Mouse (Mus musculus) cerebellum, adult 18-20 months (tissue): Measurements from ENCODE around the gene Hist2h3c2.
A peak's percentile ranks its signal among the peaks of the same experiment; 100 is the strongest.
"Not testable (repeated sequence)": the region's sequence is repeated elsewhere in the genome, so short reads cannot be mapped to it uniquely, and the experiment has no call there.

Experiments used
- DNase-seq, 2 experiments: peaks; one replicate each; pipeline ENCODE4 v3.0.0; 2021

Hist2h3c2 gene

DNA sequence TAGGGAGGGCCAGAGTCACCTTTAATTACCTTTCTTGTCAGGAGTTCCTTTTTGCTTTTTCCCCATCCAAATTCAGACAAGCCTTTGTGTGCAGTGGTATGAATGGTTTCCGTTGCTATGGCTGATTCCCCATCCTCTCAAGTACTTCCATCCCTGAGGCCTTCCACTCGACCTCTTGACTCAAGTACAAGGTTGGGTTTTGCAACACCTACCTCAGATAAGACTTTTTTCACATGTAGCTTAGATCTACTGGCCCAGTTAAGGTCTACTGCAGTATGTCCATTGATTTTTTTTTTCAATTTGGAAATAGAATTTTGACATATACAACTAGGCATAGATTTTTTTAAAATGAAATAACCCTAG is 7.2 kb downstream of the Hist2h3c2 start:
- DNase-seq = no peak

DNA sequence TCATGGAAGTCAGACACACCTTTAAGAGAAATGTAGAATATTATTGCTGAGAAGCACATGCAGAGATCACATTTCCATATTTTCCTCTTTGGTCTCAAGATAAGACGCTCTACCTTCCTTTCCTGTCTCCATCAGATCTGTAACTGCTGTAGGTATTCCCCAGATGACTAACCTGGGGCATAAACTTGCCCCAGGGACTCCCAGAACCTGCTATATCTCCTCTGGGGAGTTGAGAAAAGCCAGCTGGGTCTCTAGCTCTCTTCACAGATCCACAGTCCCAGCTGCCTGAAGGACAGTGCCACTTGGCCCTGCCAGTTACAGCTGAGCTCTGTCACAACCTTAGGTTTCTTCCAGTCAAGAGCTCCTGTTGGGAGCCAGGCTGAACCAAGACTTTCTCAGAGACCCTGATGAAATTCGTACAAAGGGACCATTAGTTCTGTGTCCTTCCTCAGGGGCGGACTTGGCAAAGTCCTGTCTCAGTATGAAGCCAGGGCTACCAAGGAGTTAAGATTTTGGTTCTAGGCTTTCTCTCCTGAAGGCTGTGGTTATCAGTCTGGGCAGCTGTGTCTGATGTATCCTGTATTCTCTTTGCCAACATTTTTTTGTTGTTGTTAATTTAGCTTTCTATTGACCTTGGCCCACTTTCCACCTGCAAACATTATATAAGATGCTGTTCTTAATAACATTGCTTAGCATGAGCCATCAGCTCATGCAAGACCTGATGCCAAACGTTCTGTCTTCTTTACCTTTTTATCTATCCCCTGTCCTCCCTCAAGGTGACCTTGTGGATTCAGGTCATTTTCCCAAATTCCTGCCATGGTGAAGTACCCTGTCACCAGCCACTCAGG is 7.8 kb downstream of the Hist2h3c2 start:
- no peak for DNase-seq

- no peak for DNase-seq
Observed at GRCm38 (mm10) chr3:96230404-96230803, 8.5 kb downstream of the Hist2h3c2 start.

DNA sequence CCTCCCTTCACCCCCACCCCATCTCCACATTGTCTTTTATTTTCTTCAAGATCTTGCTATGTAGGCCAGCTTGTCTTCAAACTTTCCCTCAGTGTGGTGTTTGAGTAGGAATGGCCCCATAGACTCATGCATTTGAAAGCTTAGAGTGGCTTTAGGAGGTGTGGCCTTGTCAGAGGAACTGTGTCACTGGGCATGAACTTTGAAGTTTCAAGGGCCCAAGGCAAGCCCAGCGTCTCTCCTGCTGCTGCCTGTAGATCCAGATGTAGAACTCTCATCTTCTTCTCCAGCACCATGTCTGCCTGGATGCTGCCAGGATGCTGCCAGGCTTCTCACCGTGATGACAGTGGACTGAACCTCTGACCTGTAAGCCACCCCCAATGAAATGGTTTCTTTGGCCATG is 10.1 kb downstream of the Hist2h3c2 start:
- DNase-seq = no peak

- no peak for DNase-seq
Observed at GRCm38 (mm10) chr3:96226695-96227648, 12.0 kb downstream of the Hist2h3c2 start.

GRCm38 (mm10) chr3:96225421-96225820 is 13.5 kb downstream of the Hist2h3c2 start:
- no peak for DNase-seq

DNA sequence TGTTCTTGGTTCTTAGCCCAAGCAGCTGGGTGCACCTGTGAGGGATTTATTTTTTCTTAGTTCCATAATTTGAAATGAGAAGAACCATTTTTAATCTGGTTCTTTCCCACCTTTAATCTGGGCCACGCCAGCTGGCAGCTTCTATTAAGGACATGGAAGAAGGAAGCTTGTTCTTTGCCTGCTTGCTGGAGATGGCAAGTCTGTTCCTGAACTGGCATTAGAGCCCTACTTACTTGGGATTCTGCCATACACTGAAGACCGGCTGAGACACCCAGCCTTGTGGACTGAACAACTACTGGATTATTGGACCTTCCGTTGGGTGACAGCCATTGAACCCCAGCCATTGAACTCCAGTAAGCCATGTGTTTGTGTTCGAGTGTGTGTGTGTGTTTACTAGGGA is 16.2 kb downstream of the Hist2h3c2 start:
- DNase-seq = peak in 1 of 2 experiments; percentile 23

DNA sequence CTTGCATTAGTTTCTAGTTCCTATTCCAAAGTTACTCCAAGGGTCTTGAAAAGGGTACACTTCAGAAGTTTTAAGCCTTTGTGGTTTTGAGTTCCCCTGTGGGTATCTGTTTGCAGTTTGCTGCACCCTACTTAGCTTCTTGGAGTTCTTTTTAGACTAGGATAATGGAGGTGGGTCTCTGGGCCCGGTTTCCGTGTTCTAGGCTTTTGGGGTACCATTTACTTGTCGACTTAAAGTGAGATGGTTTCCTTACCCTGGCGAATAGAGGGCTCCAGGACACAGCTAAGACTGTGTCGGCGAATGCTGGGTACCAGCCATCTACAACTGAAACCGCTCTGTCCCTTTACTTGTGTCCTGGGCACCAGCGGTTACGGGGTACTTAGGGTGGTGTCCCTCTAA is 17.3 kb downstream of the Hist2h3c2 start:
- DNase-seq = peak in 1 of 2 experiments; percentile 39

DNA sequence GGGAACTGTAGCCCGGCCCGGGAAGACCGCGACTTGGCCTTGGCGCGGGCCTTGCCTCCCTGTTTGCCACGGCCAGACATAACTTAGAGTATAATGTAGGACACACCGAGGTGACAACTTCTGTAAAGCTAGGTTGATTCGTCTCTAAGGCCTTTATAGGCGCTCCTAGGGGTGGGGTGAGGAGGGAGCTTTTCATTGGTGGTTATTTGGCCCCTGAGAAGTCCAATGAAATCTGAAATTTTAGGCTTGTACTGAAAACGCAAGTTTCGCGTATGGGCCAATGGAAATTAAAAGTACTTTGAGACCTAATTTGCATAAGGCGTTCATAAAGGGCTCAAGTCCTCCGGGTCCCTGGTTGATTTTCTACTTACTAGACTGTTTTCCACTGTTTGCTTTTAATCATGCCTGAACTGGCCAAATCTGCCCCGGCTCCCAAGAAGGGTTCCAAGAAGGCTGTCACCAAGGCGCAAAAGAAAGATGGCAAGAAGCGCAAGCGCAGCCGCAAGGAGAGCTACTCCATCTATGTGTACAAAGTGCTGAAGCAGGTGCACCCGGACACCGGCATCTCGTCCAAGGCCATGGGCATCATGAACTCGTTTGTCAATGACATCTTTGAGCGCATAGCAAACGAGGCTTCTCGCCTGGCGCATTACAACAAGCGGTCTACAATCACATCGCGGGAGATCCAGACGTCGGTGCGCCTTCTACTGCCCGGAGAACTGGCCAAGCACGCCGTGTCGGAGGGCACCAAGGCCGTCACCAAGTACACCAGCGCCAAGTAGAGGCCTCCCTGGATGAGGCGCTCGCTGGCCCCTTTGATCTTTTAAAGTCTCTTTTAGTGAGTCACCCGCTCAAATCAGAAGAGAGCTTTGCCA is 17.9 kb downstream of the Hist2h3c2 start, which contains the start of the genes Hist2h2ac and Hist2h2be:
Hist2h2ac (minus strand) TSS at position 116 of the 875 bp plus-strand sequence.
Hist2h2be (plus strand) TSS at position 355 of the 875 bp plus-strand sequence.
- DNase-seq = peak; percentile 86 to 88

- not testable (repeated sequence) for DNase-seq
Observed at GRCm38 (mm10) chr3:96220131-96220764, 18.7 kb downstream of the Hist2h3c2 start.

DNA sequence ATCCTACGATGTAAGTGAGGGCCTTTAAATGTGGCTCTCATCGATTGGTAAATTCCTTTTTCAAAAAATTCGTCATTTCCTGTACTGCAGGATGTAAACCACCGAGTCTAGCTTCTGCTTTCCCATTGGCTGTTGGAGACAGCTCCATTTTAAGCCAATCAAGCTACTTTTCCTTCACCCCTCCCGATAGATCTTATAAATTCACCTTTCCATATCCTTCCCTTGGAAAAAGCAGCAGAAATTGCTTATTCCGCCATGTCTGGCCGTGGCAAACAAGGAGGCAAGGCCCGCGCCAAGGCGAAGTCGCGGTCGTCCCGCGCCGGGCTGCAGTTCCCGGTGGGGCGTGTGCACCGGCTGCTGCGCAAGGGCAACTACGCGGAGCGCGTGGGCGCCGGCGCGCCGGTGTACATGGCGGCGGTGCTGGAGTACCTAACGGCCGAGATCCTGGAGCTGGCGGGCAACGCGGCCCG is 19.2 kb downstream of the Hist2h3c2 start, which contains the start of the genes Bola1 and Hist2h2ab:
Bola1 (minus strand) TSS at position 49 of the 470 bp plus-strand sequence.
Hist2h2ab (plus strand) TSS at position 205 of the 470 bp plus-strand sequence.
- DNase-seq = peak; percentile 75 to 78

GRCm38 (mm10) chr3:96219191-96219641 is 19.7 kb downstream of the Hist2h3c2 start:
- peak; percentile 36 to 52 for DNase-seq

DNA sequence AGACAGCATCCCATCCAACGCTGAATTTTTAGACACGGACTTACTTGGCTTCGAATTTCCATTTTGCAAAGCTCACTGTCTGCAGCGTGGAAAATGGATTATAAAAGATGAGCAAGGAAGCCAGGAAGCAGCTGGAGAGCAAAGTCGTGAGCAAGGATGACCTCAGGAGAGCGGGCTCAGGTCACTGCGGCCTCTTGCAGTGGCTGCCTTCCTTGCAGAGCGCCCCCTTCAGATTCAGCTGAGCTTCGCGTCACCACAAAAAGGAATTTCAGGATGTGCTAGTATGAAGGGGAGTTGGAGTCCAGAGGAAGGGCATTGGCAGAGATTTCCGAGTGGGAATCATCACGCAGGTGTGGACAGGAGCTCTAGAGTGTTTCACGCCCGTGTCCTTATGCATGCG is 29.7 kb downstream of the Hist2h3c2 start:
- no peak for DNase-seq

GRCm38 (mm10) chr3:96207819-96208218 is 31.1 kb downstream of the Hist2h3c2 start:
- no peak for DNase-seq

DNA sequence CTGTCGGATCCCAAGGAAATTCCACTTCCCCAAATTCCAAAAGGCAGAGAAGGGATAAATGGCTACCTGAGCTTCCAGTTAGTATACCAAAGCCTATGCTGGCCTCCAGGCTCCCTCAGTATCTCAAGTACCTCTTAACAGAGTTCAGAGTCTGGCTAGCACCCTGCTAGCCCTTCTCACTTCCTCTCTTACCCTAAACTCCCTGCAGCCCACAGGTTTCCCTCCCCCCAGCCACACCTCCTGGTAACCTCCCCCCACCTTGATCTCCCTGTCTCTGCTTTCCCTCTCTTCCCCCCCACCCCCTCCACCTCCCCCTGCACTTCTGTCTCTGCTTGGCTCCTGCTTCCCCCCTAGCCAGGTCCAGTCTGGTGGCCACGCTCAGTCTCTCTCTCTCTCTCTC is 39.2 kb downstream of the Hist2h3c2 start:
- DNase-seq = no peak

DNA sequence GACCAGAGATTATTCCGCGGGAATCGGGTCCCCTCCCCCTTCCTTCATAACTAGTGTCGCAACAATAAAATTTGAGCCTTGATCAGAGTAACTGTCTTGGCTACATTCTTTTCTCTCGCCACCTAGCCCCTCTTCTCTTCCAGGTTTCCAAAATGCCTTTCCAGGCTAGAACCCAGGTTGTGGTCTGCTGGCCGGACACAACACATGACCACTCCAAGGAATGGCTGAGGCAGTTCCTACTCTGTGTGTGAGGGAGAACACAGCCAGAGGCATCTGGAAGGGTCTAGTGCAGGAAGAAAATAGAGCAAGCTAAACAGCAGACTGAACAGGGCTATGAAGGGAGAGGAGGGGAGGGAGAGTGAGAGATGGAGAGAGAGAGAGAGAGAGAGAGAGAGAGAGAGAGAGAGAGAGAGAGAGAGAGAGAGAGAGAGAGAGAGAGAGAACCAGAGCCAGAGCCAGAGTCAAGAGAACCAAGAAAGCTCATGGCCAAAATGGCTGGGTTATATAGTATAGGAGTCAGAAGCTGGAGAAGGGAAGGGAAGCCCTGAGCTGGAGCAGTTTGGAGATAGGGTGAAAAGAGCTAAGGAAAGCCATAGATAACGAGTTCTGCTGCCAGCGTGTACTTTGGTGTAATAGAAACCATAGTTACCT is 40.2 kb downstream of the Hist2h3c2 start:
- DNase-seq = not testable (repeated sequence)

- no peak for DNase-seq
Observed at GRCm38 (mm10) chr3:96198181-96198580, 40.7 kb downstream of the Hist2h3c2 start.

- DNase-seq = peak; percentile 89 to 96
Observed at GRCm38 (mm10) chr3:96197129-96197749, 41.7 kb downstream of the Hist2h3c2 start.

- DNase-seq = no peak
Observed at GRCm38 (mm10) chr3:96196437-96197128, 42.3 kb downstream of the Hist2h3c2 start.
